Mouse (Mus musculus) lung, postnatal 25 days (tissue): ENCODE measurements around the gene Pltp.
A peak's percentile ranks its signal among the peaks of the same experiment; 100 is the strongest.

Experiments
- DNase-seq: peaks from one replicate; pipeline ENCODE4 v3.0.0; 2022; ENCODE audit warnings: low spot score

Pltp gene

GRCm38 (mm10) chr2:164857101-164857821 lies at the start of gene Pltp:
Gene Pltp (minus strand): TSS chr2:164857711.
- DNase-seq = peak; percentile 71

GRCm38 (mm10) chr2:164906071-164906470 lies 48.6 kb upstream of the Pltp start:
- DNase-seq = no peak

- DNase-seq = no peak
Observed at GRCm38 (mm10) chr2:164903496-164903895, 46.0 kb upstream of the Pltp start.

- DNase-seq = no peak
Observed at GRCm38 (mm10) chr2:164901380-164901779, 43.9 kb upstream of the Pltp start.

- DNase-seq = no peak
Observed at GRCm38 (mm10) chr2:164899723-164900459, 42.4 kb upstream of the Pltp start.

GRCm38 (mm10) chr2:164899034-164899433 lies 41.5 kb upstream of the Pltp start:
- no peak for DNase-seq

GRCm38 (mm10) chr2:164898008-164898407 lies 40.5 kb upstream of the Pltp start:
- DNase-seq = no peak

- no peak for DNase-seq
Observed at GRCm38 (mm10) chr2:164895885-164896284, 38.4 kb upstream of the Pltp start.

- no peak for DNase-seq
Observed at GRCm38 (mm10) chr2:164894644-164895043, 37.1 kb upstream of the Pltp start.

GRCm38 (mm10) chr2:164894048-164894447 lies 36.5 kb upstream of the Pltp start:
- no peak for DNase-seq

GRCm38 (mm10) chr2:164892696-164893216 lies 35.2 kb upstream of the Pltp start:
- no peak for DNase-seq

GRCm38 (mm10) chr2:164891908-164892695 lies 34.6 kb upstream of the Pltp start:
- no peak for DNase-seq

GRCm38 (mm10) chr2:164891056-164891834 lies 33.7 kb upstream of the Pltp start:
- no peak for DNase-seq

- DNase-seq = no peak
Observed at GRCm38 (mm10) chr2:164890411-164891049, 33.0 kb upstream of the Pltp start.

- no peak for DNase-seq
Observed at GRCm38 (mm10) chr2:164889960-164890359, 32.4 kb upstream of the Pltp start.

- DNase-seq = no peak
Observed at GRCm38 (mm10) chr2:164888996-164889395, 31.5 kb upstream of the Pltp start.

- no peak for DNase-seq
Observed at GRCm38 (mm10) chr2:164886617-164887016, 29.1 kb upstream of the Pltp start.

- peak; percentile 37 for DNase-seq
Observed at GRCm38 (mm10) chr2:164885788-164886187, 28.3 kb upstream of the Pltp start.

- no peak for DNase-seq
Observed at GRCm38 (mm10) chr2:164882619-164883018, 25.1 kb upstream of the Pltp start.

- DNase-seq = peak; percentile 95
Observed at GRCm38 (mm10) chr2:164879568-164880277, 22.2 kb upstream of the Pltp start.

GRCm38 (mm10) chr2:164879228-164879567 lies 21.7 kb upstream of the Pltp start, which contains the start of gene Pcif1:
Gene Pcif1 (plus strand): TSS chr2:164879304.
- peak; percentile 92 for DNase-seq
